Comparison of ENCODE assay signal across 16 mouse cellular contexts in genomic region chr11:98712009-98712408, GRCm38 (mm10). TPM values are rescaled to one million over a fixed set of nuclear protein-coding genes. Genes with fewer than 3 reads are reported as not detected.
DNase-seq lines count a peak whose midpoint lies in the region; ATAC-seq and TF ChIP-seq lines count a peak whose summit lies in the region.
"Not testable (repeated sequence)": the region's sequence is repeated elsewhere in the genome, so short reads cannot be mapped to it uniquely, and the experiment has no call there.
"Had no signal": no experiment of that assay in that cellular context is flagged by ENCODE, and none has a peak within 500 bp of the region (broad histone marks: within the 10 kb centered on the region; RNA-seq: fewer than 3 reads in every experiment).

No protein-coding gene starts in this region.

- not testable (repeated sequence) for ATAC-seq in lung, postnatal 0 days
- 0 out of 2 replicates have a peak, but pooled peaks have one; percentile 36 for ATAC-seq in neural tube, embryonic 13.5 days (ENCODE audit: low read depth)

- intact Hi-C loops in left cerebral cortex, adult 2 months (cut with DNase I) = not testable (repeated sequence)

- H3K27me3 ChIP-seq in lung, postnatal 0 days (replicated peaks; ENCODE audit: insufficient read depth, low read length); neural tube, embryonic 13.5 days: not testable (repeated sequence)

- H3K9me3 ChIP-seq in lung, postnatal 0 days (ENCODE audit: low read length); neural tube, embryonic 13.5 days: not testable (repeated sequence)

- 93% methylated on average over 6 of the region's 6 CpGs for WGBS in lung, postnatal 0 days
- 85% methylated on average over 6 of the region's 6 CpGs for WGBS in neural tube, embryonic 13.5 days

- not testable (repeated sequence) for H3K4me2 ChIP-seq in lung, postnatal 0 days (replicated peaks; ENCODE audit: low read depth, low read length); neural tube, embryonic 13.5 days

- not testable (repeated sequence) for H3K36me3 ChIP-seq in lung, postnatal 0 days (ENCODE audit: insufficient read depth, low read length)
- peaks cover 96% of the 10 kb centered on the region for H3K36me3 ChIP-seq in neural tube, embryonic 13.5 days

- peak; percentile 76 for DNase-seq in 416B (ENCODE audit: low read depth)
- peak; percentile 44 for DNase-seq in adipocyte (ENCODE audit: low spot score)
- peak; percentile 19 for DNase-seq in embryo, embryonic 10.5 days (ENCODE audit: low spot score)
- peak; percentile 46 for DNase-seq in heart, postnatal 4 days
- not testable (repeated sequence) for DNase-seq in left cerebral cortex, adult 2 months (ENCODE audit: extremely low spot score in 1 of 2, low spot score in 2 of 2)
- peak; percentile 65 for DNase-seq in lung, postnatal 0 days (ENCODE audit: low spot score)
- DNase-seq in thymus, postnatal 25 days = peak; percentile 42

- not testable (repeated sequence) for H3K27ac ChIP-seq in left cerebral cortex, adult 2 months; lung, postnatal 0 days (ENCODE audit: low read length)
- peak overlapping the region; percentile 42; the same call in 1 of the 2 replicates for H3K27ac ChIP-seq in neural tube, embryonic 13.5 days (replicated peaks)

- H3K4me1 ChIP-seq in lung, postnatal 0 days (ENCODE audit: insufficient read depth, low read depth, low read length) = peaks cover 18% of the 10 kb centered on the region
- H3K4me1 ChIP-seq in neural tube, embryonic 13.5 days (replicated peaks) = not testable (repeated sequence)

- peak; percentile 36 for TF ChIP-seq CTCF in left cerebral cortex, adult 2 months (IDR thresholded peaks at IDR 0.05)
- TF ChIP-seq CTCF in lung, postnatal 0 days (IDR thresholded peaks at IDR 0.05) = peak; percentile 64

- not testable (repeated sequence) for TF ChIP-seq EP300 in lung, postnatal 0 days (IDR thresholded peaks at IDR 0.05)

- not testable (repeated sequence) for H3K4me3 ChIP-seq in left cerebral cortex, adult 2 months; lung, postnatal 0 days (ENCODE audit: low read depth, low read length); neural tube, embryonic 13.5 days

- not testable (repeated sequence) for H3K9ac ChIP-seq in lung, postnatal 0 days (replicated peaks; ENCODE audit: low read depth); neural tube, embryonic 13.5 days

RNA-seq across cellular contexts. Expression of gene Csf3, which starts 10.9 kb away (rescaled TPM):
- total RNA-seq in heart, postnatal 4 days (2021) = not detected
- total RNA-seq in left cerebral cortex, adult 2 months (2021) = not detected
- polyA plus RNA-seq in lung, postnatal 0 days (2015; fragmentation: Nextera tagmentation; extraction: Ambion mirVana) = 0.19 TPM in 1 of 2 replicates, not detected in the other
- polyA plus RNA-seq in neural tube, embryonic 13.5 days (2015; fragmentation: Nextera tagmentation; extraction: Ambion mirVana) = not detected in 2 replicates
- total RNA-seq: granulocyte monocyte progenitor cell, adult 5-6 weeks; layer of hippocampus, adult 8-10 months; megakaryocyte, adult 5-6 weeks; monocyte, adult 5-6 weeks; neutrophil, adult 5-6 weeks had no signal
- polyA plus RNA-seq: embryonic facial prominence, embryonic 12.5 days; heart, embryonic 16.5 days; hindbrain, embryonic 14.5 days had no signal

RNA-seq across cellular contexts. Expression of gene Med24, which starts 17.2 kb away (rescaled TPM):
- total RNA-seq in heart, postnatal 4 days (2021) = 10 to 100 TPM; 51.7 to 52.3 TPM
- 100 to 1,000 TPM; 126 to 134 TPM for total RNA-seq in left cerebral cortex, adult 2 months (2021)
- 19.9 and 20.6 TPM in 2 replicates for polyA plus RNA-seq in lung, postnatal 0 days (2015; fragmentation: Nextera tagmentation; extraction: Ambion mirVana)
- polyA plus RNA-seq in neural tube, embryonic 13.5 days (2015; fragmentation: Nextera tagmentation; extraction: Ambion mirVana) = 62.3 and 69.1 TPM in 2 replicates

RNA-seq across cellular contexts. Expression of gene Thra, which starts 28.4 kb away (rescaled TPM):
- 100 to 1,000 TPM; 171 to 183 TPM for total RNA-seq in heart, postnatal 4 days (2021)
- 100 to 1,000 TPM; 730 to 768 TPM for total RNA-seq in left cerebral cortex, adult 2 months (2021)
- 38.1 and 40.5 TPM in 2 replicates for polyA plus RNA-seq in lung, postnatal 0 days (2015; fragmentation: Nextera tagmentation; extraction: Ambion mirVana)
- polyA plus RNA-seq in neural tube, embryonic 13.5 days (2015; fragmentation: Nextera tagmentation; extraction: Ambion mirVana) = 89.5 and 94.4 TPM in 2 replicates

RNA-seq across cellular contexts. Expression of gene Psmd3, which starts 29.7 kb away (rescaled TPM):
- total RNA-seq in heart, postnatal 4 days (2021) = 100 to 1,000 TPM; 138 to 140 TPM
- 100 to 1,000 TPM; 132 TPM for total RNA-seq in left cerebral cortex, adult 2 months (2021)
- polyA plus RNA-seq in lung, postnatal 0 days (2015; fragmentation: Nextera tagmentation; extraction: Ambion mirVana) = 105 and 107 TPM in 2 replicates
- polyA plus RNA-seq in neural tube, embryonic 13.5 days (2015; fragmentation: Nextera tagmentation; extraction: Ambion mirVana) = 177 and 181 TPM in 2 replicates

RNA-seq across cellular contexts. Expression of gene Gsdma, which starts 47.9 kb away (rescaled TPM):
- not detected for total RNA-seq in heart, postnatal 4 days (2021)
- total RNA-seq in left cerebral cortex, adult 2 months (2021) = not detected
- polyA plus RNA-seq in lung, postnatal 0 days (2015; fragmentation: Nextera tagmentation; extraction: Ambion mirVana) = not detected in 2 replicates
- polyA plus RNA-seq in neural tube, embryonic 13.5 days (2015; fragmentation: Nextera tagmentation; extraction: Ambion mirVana) = not detected in 2 replicates
- total RNA-seq: granulocyte monocyte progenitor cell, adult 5-6 weeks; monocyte, adult 5-6 weeks; neutrophil, adult 5-6 weeks had no signal
- polyA plus RNA-seq: heart, embryonic 16.5 days; hindbrain, embryonic 14.5 days had no signal
